Mouse (Mus musculus) cerebellum, adult 2 months (tissue): Measurements from ENCODE around the gene Rpp38.

Experiments
- CTCF ChIP-seq: fragments of 200-500 bp; IDR thresholded peaks from 2 replicates; pipeline ENCODE4 v1.5.1; 2011; ENCODE audit warnings: low read depth, mild to moderate bottlenecking, control low read depth, low read length, moderate library complexity, borderline replicate concordance; ENCODE audit not compliant: insufficient read depth
- POLR2A ChIP-seq: fragments of 200-500 bp; IDR thresholded peaks from 2 replicates; pipeline ENCODE4 v1.6.1; 2011; ENCODE audit warnings: low read length, control low read depth, borderline replicate concordance; ENCODE audit not compliant: insufficient read depth

DNA sequence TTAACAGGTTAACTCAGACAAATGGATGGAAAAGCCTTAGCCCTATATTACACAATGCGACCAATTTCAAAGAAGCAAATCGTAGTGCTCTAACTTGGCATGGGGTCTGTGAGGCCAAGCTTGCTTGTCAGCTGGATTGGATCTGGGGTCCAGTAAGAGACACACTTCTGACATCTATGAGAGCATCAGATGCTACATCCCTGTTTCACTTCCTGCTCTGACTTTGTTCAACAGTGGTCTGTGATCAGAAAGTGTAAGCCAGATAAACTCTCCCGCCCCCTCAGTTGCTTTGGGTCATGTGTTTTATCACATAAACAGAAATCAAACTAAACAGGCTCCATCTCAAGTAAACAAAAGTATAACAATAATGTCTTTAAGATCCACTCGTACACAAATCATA, 16.0 kb upstream of the Rpp38 start:
- TF ChIP-seq POLR2A, result no peak
- TF ChIP-seq CTCF, result no peak
